Mouse (Mus musculus) midbrain, embryonic 11.5 days (tissue): ENCODE measurements around the gene Map4k4. TPM values are rescaled to one million over a fixed set of nuclear protein-coding genes. Genes with fewer than 3 reads are reported as not detected.

Experiments
- ATAC-seq: fragments of 200-750 bp; cut with Nextera tagmentation; 2 replicates; pipeline ENCODE4 v1.8.0; 2017; ENCODE audit warnings: moderate TSS enrichment, moderate library complexity; ENCODE audit not compliant: low FRiP score
- DNase-seq: peaks from one replicate; pipeline ENCODE4 v3.0.0; 2015; ENCODE audit warnings: low spot score; ENCODE audit errors: missing footprints
- H3K27ac ChIP-seq: fragments of 300-500 bp; sonication (generic); 2 replicates; pipeline ENCODE4 v1.5.1; 2014; ENCODE audit warnings: low read depth, low read length
- H3K27me3 ChIP-seq: fragments of 300-500 bp; sonication (generic); 2 replicates; pipeline ENCODE4 v1.6.1; 2014; ENCODE audit warnings: mild to moderate bottlenecking, low read length, moderate library complexity, mixed read lengths; ENCODE audit not compliant: control insufficient read depth, insufficient read depth
- H3K36me3 ChIP-seq: fragments of 300-500 bp; sonication (generic); 2 replicates; pipeline ENCODE4 v1.6.1; 2014; ENCODE audit warnings: mild to moderate bottlenecking, low read length, moderate library complexity, mixed read lengths; ENCODE audit not compliant: control insufficient read depth, insufficient read depth
- H3K4me1 ChIP-seq: fragments of 300-500 bp; sonication (generic); 2 replicates; pipeline ENCODE4 v1.6.1; 2014; ENCODE audit warnings: low read length; ENCODE audit not compliant: control insufficient read depth, insufficient read depth
- H3K4me2 ChIP-seq: fragments of 300-500 bp; sonication (generic); 2 replicates; pipeline ENCODE4 v1.6.1; 2014; ENCODE audit warnings: mild to moderate bottlenecking, moderate library complexity
- H3K4me3 ChIP-seq: fragments of 300-500 bp; sonication (generic); 2 replicates; pipeline ENCODE4 v1.5.1; 2014; ENCODE audit warnings: low read depth, low read length
- H3K9ac ChIP-seq: fragments of 300-500 bp; sonication (generic); 2 replicates; pipeline ENCODE4 v1.6.1; 2014; ENCODE audit warnings: low read length
- H3K9me3 ChIP-seq: fragments of 300-500 bp; sonication (generic); 2 replicates; pipeline ENCODE4 v1.6.1; 2016; ENCODE audit warnings: low read length; ENCODE audit not compliant: control insufficient read depth
- WGBS: fragments of 180-500 bp; shearing (Covaris S2); extraction: QIAGEN DNeasy Blood & Tissue Kit; methylation state at CpG from one replicate; pipeline ENCODE4 v1.1.7; 2014; 5-methylcytosine and 5-hydroxymethylcytosine counted together
- polyA plus RNA-seq: library from polyadenylated mRNA; unstranded; fragments of >200 nt; fragmentation: Nextera tagmentation; extraction: Ambion mirVana; gene quantifications from 2 replicates; pipeline ENCODE4 v1.2.1, GENCODE M21; 2014

The Map4k4 gene
- polyA plus RNA-seq, 1 experiment from 2014 or later, result 33.7 TPM

- no peak overlapping the region for H3K9ac ChIP-seq
- peaks cover 5% of the 10 kb centered on the region; the same call in 1 of the 2 replicates for H3K4me1 ChIP-seq
- no peak overlapping the region for H3K4me3 ChIP-seq
- WGBS, result 52% methylated on average over 2 of the region's 2 CpGs
- H3K4me2 ChIP-seq, result no peak overlapping the region
- no peaks in the 10 kb centered on the region for H3K9me3 ChIP-seq
- no peaks in the 10 kb centered on the region for H3K27me3 ChIP-seq
- ATAC-seq, result no peak
- H3K36me3 ChIP-seq, result no peaks in the 10 kb centered on the region
- no peak overlapping the region for H3K27ac ChIP-seq
- DNase-seq, result no peak
Measured at GRCm38 (mm10) chr1:39895097-39895496, 5.6 kb upstream of the Map4k4 start.

DNA sequence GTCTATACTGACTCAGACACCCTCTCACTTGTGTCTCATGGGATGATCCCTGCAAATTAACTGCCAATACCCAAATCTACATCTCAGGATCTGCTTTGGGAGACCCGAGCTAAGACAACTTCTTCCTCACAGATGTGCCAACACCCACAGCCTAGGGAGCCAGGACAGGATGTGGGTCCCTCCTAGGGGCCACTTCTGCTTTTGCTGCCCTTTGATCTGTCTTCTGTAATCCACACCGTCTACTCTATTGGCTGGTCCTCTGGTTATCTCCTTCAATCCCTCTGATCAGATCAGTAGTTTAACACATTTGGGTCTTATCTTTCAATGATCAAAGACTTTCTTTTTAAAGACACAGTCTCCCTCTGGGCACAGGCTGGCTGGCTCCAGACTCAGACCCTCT, 5.2 kb upstream of the Map4k4 start:
- DNase-seq (no peak), ATAC-seq (no peak)
- Histone ChIP-seq H3K27ac (no peak overlapping the region), H3K4me3 (no peak overlapping the region), H3K27me3 (no peaks in the 10 kb centered on the region), H3K9me3 (no peaks in the 10 kb centered on the region), H3K36me3 (no peaks in the 10 kb centered on the region), H3K9ac (no peak overlapping the region), H3K4me2 (no peak overlapping the region), H3K4me1 (peaks cover 6% of the 10 kb centered on the region; the same call in 1 of the 2 replicates)
- WGBS, result 40% methylated on average over 2 of the region's 2 CpGs

- no peaks in the 10 kb centered on the region for H3K9me3 ChIP-seq
- DNase-seq, result no peak
- ATAC-seq, result no peak
- no peak overlapping the region for H3K9ac ChIP-seq
- no peak overlapping the region for H3K4me3 ChIP-seq
- no peak overlapping the region for H3K27ac ChIP-seq
- H3K27me3 ChIP-seq, result no peaks in the 10 kb centered on the region
- WGBS, result 73% methylated on average over 2 of the region's 2 CpGs
- peaks cover 6% of the 10 kb centered on the region; the same call in 1 of the 2 replicates for H3K4me1 ChIP-seq
- no peaks in the 10 kb centered on the region for H3K36me3 ChIP-seq
- no peak overlapping the region for H3K4me2 ChIP-seq
Measured at GRCm38 (mm10) chr1:39896581-39896980, 4.1 kb upstream of the Map4k4 start.

DNA sequence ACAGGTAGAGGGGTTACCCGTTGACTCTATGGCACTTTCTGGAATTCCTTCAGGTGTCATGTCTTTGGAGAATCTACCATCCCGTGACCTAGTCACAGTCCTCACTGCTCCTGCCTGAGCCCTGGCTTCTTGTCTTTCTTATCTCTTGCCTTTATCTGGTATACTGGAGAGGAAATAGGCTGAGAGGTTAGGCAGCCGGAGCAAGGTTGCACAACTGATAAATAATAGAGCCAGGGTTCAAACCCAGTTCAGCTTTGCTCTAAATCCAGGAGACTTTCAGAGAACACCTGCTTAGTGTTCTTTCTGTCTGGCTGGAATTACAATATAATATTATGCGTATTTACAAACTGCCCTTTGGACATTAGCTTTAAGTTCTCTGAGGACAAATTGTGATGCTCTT, 2.0 kb upstream of the Map4k4 start:
- DNase-seq (no peak), ATAC-seq (no peak)
- no peaks in the 10 kb centered on the region for H3K27me3 ChIP-seq
- H3K9ac ChIP-seq, result no peak overlapping the region
- no peaks in the 10 kb centered on the region for H3K9me3 ChIP-seq
- no peak overlapping the region for H3K4me3 ChIP-seq
- no peak overlapping the region for H3K27ac ChIP-seq
- no peak overlapping the region for H3K4me2 ChIP-seq
- 80% methylated on average over 4 of the region's 4 CpGs for WGBS
- H3K36me3 ChIP-seq, result no peaks in the 10 kb centered on the region
- H3K4me1 ChIP-seq, result peaks cover 15% of the 10 kb centered on the region

DNA sequence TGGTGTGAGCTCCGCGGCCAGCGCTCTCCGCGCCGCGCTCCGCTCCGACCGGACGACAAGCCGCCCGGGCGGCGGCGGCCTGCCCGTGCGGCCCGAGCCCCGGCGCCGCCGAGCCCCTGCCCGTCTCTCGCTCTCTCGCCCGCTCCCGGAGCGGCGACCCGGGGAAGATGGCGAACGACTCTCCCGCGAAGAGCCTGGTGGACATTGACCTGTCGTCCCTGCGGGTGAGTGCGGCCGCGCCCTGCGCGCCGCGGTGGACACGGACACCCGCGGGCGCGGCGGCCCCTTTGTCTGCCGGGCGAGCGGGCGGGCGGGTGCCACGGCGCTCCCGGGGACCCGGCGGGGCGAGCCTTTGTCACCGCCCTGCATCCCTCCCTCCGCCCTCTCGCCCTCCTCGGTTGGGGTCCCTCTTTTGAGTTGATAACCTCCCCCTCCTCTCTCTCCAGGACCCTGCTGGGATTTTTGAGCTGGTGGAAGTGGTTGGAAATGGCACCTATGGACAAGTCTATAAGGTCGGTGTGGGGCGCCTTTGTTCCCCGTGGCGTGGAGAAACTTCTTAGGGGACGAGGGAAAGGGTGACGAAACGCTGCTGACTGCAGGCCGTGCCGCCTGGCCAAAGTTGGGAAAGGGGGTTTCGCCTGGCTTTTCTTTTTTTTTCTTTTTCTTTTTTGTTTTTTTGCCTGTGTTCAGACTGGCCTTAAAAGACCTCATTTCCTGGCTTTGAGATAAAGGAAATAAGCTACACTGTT, 524 bp downstream of the Map4k4 start:
- Histone ChIP-seq H3K27ac (peak overlapping the region; percentile 98), H3K27me3 (no peaks in the 10 kb centered on the region), H3K9me3 (no peaks in the 10 kb centered on the region), H3K4me3 (peak overlapping the region; percentile 97), H3K9ac (peak overlapping the region; percentile 100), H3K36me3 (no peaks in the 10 kb centered on the region), H3K4me1 (peaks cover 29% of the 10 kb centered on the region), H3K4me2 (peak overlapping the region; percentile 91)
- DNase-seq (peak; percentile 98), ATAC-seq (peak; percentile 54)
- under 1% methylated on average over 46 of the region's 75 CpGs for WGBS

DNA sequence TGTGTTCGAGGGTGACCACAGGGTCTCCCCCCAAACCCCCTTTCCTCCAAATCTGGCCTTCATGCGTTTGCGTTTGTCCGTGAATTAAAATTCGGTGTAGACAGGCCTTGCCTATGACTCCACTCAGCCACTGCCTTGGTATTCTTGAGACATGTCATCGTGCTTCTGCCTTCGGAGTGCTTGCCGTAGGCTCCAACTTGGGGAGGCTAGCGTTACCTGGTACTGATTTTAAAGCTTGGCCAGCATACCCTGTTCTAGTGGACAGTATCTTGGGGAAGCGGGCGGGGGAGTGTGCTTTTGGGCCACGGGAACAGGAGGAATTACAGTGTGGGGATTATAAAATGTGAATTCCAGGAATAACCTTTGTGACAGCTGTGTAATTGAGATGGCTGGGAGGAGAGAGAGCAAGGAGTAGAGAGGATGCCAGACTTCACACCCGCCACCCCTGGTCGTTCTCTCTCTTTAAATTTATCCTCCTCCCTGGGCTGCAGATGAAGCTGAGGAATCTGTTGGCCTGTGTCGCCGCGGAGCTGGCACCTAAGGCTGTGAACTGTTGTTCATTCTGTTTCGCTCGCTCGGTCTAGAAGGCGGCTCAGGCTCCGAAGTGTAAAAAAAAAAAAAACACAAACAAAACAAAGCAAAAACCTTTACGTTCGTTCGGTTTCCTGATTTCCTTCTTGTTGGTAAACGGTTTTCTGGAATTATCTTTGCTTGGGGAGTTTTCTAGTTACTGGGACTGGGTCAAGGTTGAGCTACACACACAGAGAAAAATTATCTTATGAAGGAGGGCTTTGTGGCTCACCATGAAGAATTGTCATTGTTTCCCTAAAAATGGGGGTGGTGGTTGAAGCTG, 1.4 kb downstream of the Map4k4 start:
- Histone ChIP-seq H3K9me3 (no peaks in the 10 kb centered on the region), H3K4me1 (peaks cover 30% of the 10 kb centered on the region), H3K9ac (peak overlapping the region; percentile 100), H3K4me2 (peak overlapping the region; percentile 91), H3K4me3 (peak overlapping the region; percentile 97), H3K27me3 (no peaks in the 10 kb centered on the region), H3K36me3 (no peaks in the 10 kb centered on the region), H3K27ac (peak overlapping the region; percentile 98)
- ATAC-seq (no peak), DNase-seq (peak; percentile 96)
- under 1% methylated on average over 26 of the region's 26 CpGs for WGBS

- H3K4me1 ChIP-seq, result peaks cover 32% of the 10 kb centered on the region
- H3K4me3 ChIP-seq, result peak overlapping the region; percentile 97
- H3K27ac ChIP-seq, result peak overlapping the region; percentile 98
- peak overlapping the region; percentile 91 for H3K4me2 ChIP-seq
- no peaks in the 10 kb centered on the region for H3K9me3 ChIP-seq
- peak overlapping the region; percentile 100 for H3K9ac ChIP-seq
- no peak for ATAC-seq
- no peaks in the 10 kb centered on the region for H3K36me3 ChIP-seq
- 4% methylated on average over 3 of the region's 3 CpGs for WGBS
- peak; percentile 93 for DNase-seq
- H3K27me3 ChIP-seq, result no peaks in the 10 kb centered on the region
Measured at GRCm38 (mm10) chr1:39902704-39903151, 2.0 kb downstream of the Map4k4 start.

DNA sequence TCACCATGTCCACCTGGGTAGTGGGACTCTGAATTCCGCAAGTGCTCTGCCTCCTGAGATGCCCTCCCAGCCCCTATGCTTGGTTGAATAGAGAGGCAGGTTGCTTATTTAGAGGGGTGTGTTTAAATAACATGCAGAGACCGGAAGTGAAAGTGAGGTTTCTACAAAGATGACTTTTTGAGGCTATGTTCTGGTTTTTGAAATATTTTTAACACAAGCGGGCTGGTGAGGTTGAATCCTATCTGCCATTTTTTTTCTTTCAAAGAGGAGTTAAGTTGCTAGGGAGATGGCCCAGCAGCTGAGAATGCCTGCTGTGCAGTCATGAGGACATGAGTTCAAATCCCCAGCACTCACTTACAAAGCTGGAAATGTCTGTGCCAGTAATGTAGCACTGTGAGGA, 4.0 kb downstream of the Map4k4 start:
- DNase-seq (no peak), ATAC-seq (no peak)
- no peak overlapping the region for H3K4me3 ChIP-seq
- H3K4me2 ChIP-seq, result no peak overlapping the region
- no peaks in the 10 kb centered on the region for H3K27me3 ChIP-seq
- no peaks in the 10 kb centered on the region for H3K36me3 ChIP-seq
- peaks cover 30% of the 10 kb centered on the region for H3K4me1 ChIP-seq
- no peaks in the 10 kb centered on the region for H3K9me3 ChIP-seq
- WGBS, result 95% methylated on average over 3 of the region's 3 CpGs
- H3K9ac ChIP-seq, result no peak overlapping the region
- H3K27ac ChIP-seq, result no peak overlapping the region

DNA sequence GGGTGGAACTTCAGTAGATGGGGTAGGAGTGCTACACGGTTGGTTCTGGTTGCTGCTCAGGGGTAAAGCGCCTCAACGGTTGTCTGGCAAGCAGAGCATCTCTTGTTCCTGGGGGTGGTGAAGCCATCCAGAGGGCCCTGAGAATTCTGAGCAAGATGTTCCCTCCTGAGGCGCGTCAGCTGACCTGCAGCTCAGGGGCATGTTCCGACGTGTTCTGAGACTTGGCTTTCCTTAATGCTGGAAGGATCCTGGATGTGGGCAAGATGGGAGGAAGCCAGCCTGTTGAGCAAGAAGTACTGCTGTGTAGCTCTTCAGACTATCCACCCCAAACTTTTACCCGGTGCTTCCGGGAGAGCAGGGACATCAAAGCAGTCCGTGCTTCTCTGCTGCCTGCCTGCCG, 6.2 kb downstream of the Map4k4 start:
- Histone ChIP-seq H3K4me2 (no peak overlapping the region), H3K27me3 (no peaks in the 10 kb centered on the region), H3K9ac (no peak overlapping the region), H3K4me1 (peaks cover 26% of the 10 kb centered on the region), H3K27ac (no peak overlapping the region), H3K9me3 (no peaks in the 10 kb centered on the region), H3K36me3 (no peaks in the 10 kb centered on the region), H3K4me3 (no peak overlapping the region)
- DNase-seq (no peak), ATAC-seq (no peak)
- 78% methylated on average over 11 of the region's 11 CpGs for WGBS
